Mouse (Mus musculus) hindbrain, embryonic 14.5 days (tissue): Measurements from ENCODE around the gene Zc3h18. TPM values are rescaled to one million over a fixed set of nuclear protein-coding genes. Genes with fewer than 3 reads are reported as not detected.
A peak's percentile ranks its signal among the peaks of the same experiment; 100 is the strongest.

ENCODE experiments used
- ATAC-seq: fragments of 200-750 bp; cut with Nextera tagmentation; 2 replicates; pipeline ENCODE4 v1.8.0; 2017; ENCODE audit warnings: moderate number of reproducible peaks, mild to moderate bottlenecking, moderate TSS enrichment, moderate library complexity; ENCODE audit not compliant: low FRiP score
- DNase-seq: peaks from one replicate; pipeline ENCODE4 v3.0.0-alpha.2; 2015; ENCODE audit warnings: low spot score
- H3K27ac ChIP-seq: fragments of 300-500 bp; sonication (generic); 2 replicates; pipeline ENCODE4 v1.5.1; 2014; ENCODE audit warnings: mild to moderate bottlenecking, moderate library complexity
- H3K27me3 ChIP-seq: fragments of 300-500 bp; sonication (generic); 2 replicates; pipeline ENCODE4 v1.6.1; 2014; ENCODE audit warnings: mild to moderate bottlenecking, low read length, mixed read lengths; ENCODE audit not compliant: control insufficient read depth, insufficient read depth
- H3K36me3 ChIP-seq: fragments of 300-500 bp; sonication (generic); replicated peaks from 2 replicates; pipeline ENCODE4 v1.6.1; 2014; ENCODE audit not compliant: control insufficient read depth, insufficient read depth
- H3K4me1 ChIP-seq: fragments of 300-500 bp; sonication (generic); replicated peaks from 2 replicates; pipeline ENCODE4 v1.6.1; 2014; ENCODE audit warnings: antibody characterized with exemption, low read length, mixed read lengths; ENCODE audit not compliant: control insufficient read depth, insufficient read depth
- H3K4me2 ChIP-seq: fragments of 300-500 bp; sonication (generic); replicated peaks from 2 replicates; pipeline ENCODE4 v1.6.1; 2014; ENCODE audit warnings: mild to moderate bottlenecking, moderate library complexity
- H3K4me3 ChIP-seq: fragments of 300-500 bp; sonication (generic); replicated peaks from 2 replicates; pipeline ENCODE4 v1.5.1; 2014; ENCODE audit warnings: mild to moderate bottlenecking, low read length
- H3K9ac ChIP-seq: fragments of 300-500 bp; sonication (generic); 2 replicates; pipeline ENCODE4 v1.6.1; 2014
- H3K9me3 ChIP-seq: fragments of 300-500 bp; sonication (generic); 2 replicates; pipeline ENCODE4 v1.6.1; 2016; ENCODE audit warnings: low read length; ENCODE audit not compliant: control insufficient read depth
- WGBS: fragments of 180-500 bp; shearing (Covaris S2); extraction: QIAGEN DNeasy Blood & Tissue Kit; methylation state at CpG from one replicate; pipeline ENCODE4 v1.1.7; 2014; 5-methylcytosine and 5-hydroxymethylcytosine counted together
- polyA plus RNA-seq: library from polyadenylated mRNA; unstranded; fragments of >200 nt; fragmentation: Nextera tagmentation; extraction: Ambion mirVana; gene quantifications from 2 replicates; pipeline ENCODE4 v1.2.1, GENCODE M21; 2014

Gene Zc3h18
- polyA plus RNA-seq, 1 experiment from 2014 or later: 23.4 TPM

DNA sequence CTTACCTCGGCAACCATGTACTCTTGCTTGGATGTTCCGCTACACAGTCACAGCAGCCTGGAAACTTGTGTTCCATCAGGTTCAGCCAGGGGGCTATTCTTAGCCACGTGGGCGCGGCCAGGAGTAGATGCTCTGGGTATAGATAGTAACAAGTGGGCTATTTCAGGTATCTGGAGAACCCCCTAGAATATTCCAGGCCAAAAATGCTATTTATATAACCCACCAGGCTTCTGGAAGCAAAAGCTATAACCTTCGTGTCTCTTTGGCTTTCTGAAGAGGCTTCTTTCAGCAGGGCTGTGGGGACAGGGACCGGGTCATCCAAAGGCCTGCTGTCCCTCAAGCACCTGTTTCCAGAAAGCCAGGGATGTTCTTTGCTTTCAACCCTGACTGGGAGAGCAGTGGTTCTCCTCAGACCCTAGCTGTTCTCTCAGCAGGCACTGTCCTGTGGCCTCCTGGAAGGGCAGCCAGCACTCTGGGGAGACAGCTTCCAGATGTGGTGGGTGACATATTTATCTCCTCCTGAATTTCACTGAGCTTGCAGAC lies 74.8 kb downstream of the Zc3h18 start:
- Histone ChIP-seq H3K4me1 (no peaks in the 10 kb centered on the region), H3K27me3 (no peaks in the 10 kb centered on the region), H3K4me2 (no peak overlapping the region), H3K36me3 (no peaks in the 10 kb centered on the region), H3K27ac (no peak overlapping the region), H3K4me3 (no peak overlapping the region), H3K9ac (no peak overlapping the region), H3K9me3 (no peaks in the 10 kb centered on the region)
- ATAC-seq: no peak
- WGBS: 89% methylated on average over 7 of the region's 7 CpGs
- no peak for DNase-seq

DNA sequence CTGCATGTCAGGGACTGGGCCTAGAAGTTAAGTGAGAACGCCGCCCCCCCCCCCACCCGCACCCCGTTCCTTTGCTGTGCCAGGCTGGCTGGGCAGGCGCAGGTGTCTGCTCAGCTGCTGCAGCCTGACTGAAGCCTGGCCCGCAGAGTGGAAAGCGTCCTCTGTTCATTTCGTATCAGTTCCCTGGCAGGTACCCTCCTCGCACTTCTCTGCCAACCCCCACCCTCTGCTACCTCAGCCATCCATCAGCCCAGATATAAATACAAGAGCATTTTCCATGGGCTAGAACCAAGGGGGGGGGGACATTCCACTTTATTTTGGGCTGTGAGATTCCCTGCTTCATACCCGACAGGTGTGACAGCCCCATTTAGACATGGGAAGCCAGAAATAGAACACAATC lies 75.7 kb downstream of the Zc3h18 start:
- Histone ChIP-seq H3K36me3 (no peaks in the 10 kb centered on the region), H3K4me3 (no peak overlapping the region), H3K4me2 (no peak overlapping the region), H3K27ac (no peak overlapping the region), H3K9ac (no peak overlapping the region), H3K4me1 (no peaks in the 10 kb centered on the region), H3K27me3 (0 out of 2 replicates have a peak, but pooled peaks cover 1% of the 10 kb centered on the region), H3K9me3 (no peaks in the 10 kb centered on the region)
- 92% methylated on average over 10 of the region's 10 CpGs for WGBS
- DNase-seq: no peak
- no peak for ATAC-seq

DNA sequence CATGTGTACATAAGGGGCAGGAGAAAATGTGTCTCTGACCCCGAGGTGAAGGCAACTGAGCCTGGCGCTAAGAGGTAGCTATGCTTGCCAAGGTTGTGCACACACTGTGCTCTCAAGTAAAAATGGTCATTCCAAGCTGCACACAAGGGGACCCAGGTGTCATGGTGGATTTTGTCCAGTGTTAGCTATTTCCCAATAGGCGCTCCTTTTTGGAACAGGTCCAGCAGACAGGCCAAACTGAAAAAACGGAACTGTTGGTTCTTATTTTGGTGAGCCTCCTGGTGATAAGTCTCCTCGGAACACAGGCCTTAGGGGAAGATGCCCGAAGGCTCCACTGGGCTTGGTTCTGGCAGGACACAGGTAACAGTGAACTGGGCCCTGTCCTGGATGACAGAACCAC lies 78.0 kb downstream of the Zc3h18 start:
- 92% methylated on average over 6 of the region's 6 CpGs for WGBS
- Histone ChIP-seq H3K27me3 (peaks cover 19% of the 10 kb centered on the region), H3K27ac (no peak overlapping the region), H3K9ac (no peak overlapping the region), H3K4me3 (no peak overlapping the region), H3K4me2 (no peak overlapping the region), H3K36me3 (no peaks in the 10 kb centered on the region), H3K9me3 (no peaks in the 10 kb centered on the region), H3K4me1 (no peaks in the 10 kb centered on the region)
- no peak for ATAC-seq
- DNase-seq: no peak

DNA sequence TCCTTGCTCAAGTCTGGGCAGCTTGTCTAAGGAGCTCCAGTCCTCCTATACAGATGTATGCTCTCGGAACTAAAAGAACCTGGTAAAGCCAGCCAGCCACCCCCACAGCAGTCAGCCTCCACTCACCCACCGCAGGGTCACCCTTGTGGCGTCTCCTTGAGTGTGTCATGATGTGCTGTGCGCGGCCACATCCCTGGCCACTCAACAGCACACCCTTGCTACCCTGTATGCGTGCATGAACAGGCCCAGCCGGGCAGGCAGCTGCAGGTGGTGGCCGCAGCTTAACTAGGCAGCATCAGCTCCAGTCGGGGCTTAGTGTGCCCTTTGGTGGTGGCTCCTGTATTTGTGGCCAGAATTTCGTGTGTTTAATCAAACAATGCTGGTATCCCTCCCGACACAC lies 80.8 kb downstream of the Zc3h18 start:
- DNase-seq (no peak), ATAC-seq (no peak)
- Histone ChIP-seq H3K9me3 (no peaks in the 10 kb centered on the region), H3K27ac (no peak overlapping the region), H3K36me3 (no peaks in the 10 kb centered on the region), H3K9ac (no peak overlapping the region), H3K4me1 (peaks cover 10% of the 10 kb centered on the region), H3K27me3 (peaks cover 47% of the 10 kb centered on the region), H3K4me2 (no peak overlapping the region), H3K4me3 (no peak overlapping the region)
- 80% methylated on average over 11 of the region's 11 CpGs for WGBS

- H3K9me3 ChIP-seq: no peaks in the 10 kb centered on the region
- no peak for DNase-seq
- no peak for ATAC-seq
- H3K27ac ChIP-seq: no peak overlapping the region
- 57% methylated on average over 5 of the region's 6 CpGs for WGBS
- H3K9ac ChIP-seq: no peak overlapping the region
- H3K4me1 ChIP-seq: peaks cover 10% of the 10 kb centered on the region
- no peak overlapping the region for H3K4me2 ChIP-seq
- H3K4me3 ChIP-seq: no peak overlapping the region
- H3K36me3 ChIP-seq: no peaks in the 10 kb centered on the region
- peaks cover 54% of the 10 kb centered on the region for H3K27me3 ChIP-seq
Observed at GRCm38 (mm10) chr8:122459218-122459900, 83.0 kb downstream of the Zc3h18 start.

DNA sequence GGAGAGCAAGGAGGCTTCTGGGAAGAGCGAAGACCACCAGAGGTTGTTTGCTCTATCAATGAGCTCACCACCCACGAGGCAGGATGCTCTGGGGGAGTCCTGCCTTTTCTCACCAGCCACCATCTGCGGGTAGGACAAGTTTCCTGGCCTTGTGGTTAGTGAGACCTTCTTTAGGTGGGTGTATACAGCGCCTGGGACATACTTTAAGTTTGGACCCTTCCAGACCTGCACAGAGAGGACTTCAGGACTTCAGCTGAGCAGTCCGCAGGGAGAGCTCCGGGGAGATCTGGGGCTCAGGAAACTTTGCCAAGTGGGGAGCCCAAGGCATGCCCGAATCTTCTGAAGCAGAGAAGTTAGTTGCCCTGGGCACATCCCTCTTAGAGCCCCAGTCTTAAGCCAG lies 83.6 kb downstream of the Zc3h18 start:
- Histone ChIP-seq H3K4me3 (peak overlapping the region; percentile 32), H3K4me1 (peaks cover 10% of the 10 kb centered on the region), H3K9me3 (no peaks in the 10 kb centered on the region), H3K4me2 (peak overlapping the region; percentile 68), H3K9ac (no peak overlapping the region), H3K36me3 (no peaks in the 10 kb centered on the region), H3K27me3 (peaks cover 54% of the 10 kb centered on the region), H3K27ac (no peak overlapping the region)
- no peak for DNase-seq
- 28% methylated on average over 7 of the region's 7 CpGs for WGBS
- ATAC-seq: no peak

GRCm38 (mm10) chr8:122460524-122461472 lies 84.4 kb downstream of the Zc3h18 start, which contains the start of gene Snai3:
Gene Snai3 (minus strand): TSS chr8:122460733.
- peaks cover 10% of the 10 kb centered on the region for H3K4me1 ChIP-seq
- ATAC-seq: no peak; the same call in 1 of the 2 replicates
- H3K9ac ChIP-seq: peak within 1 kb of the TSS; percentile 39
- 0 out of 2 replicates have a peak, but pooled peaks cover 4% of the 10 kb centered on the region for H3K36me3 ChIP-seq
- 2% methylated on average over 56 of the region's 56 CpGs for WGBS
- H3K4me3 ChIP-seq: peak within 1 kb of the TSS; percentile 32
- no peak within 1 kb of the TSS for H3K27ac ChIP-seq
- peaks cover 54% of the 10 kb centered on the region for H3K27me3 ChIP-seq
- H3K9me3 ChIP-seq: no peaks in the 10 kb centered on the region
- H3K4me2 ChIP-seq: peak within 1 kb of the TSS; percentile 68
- peak; percentile 33 for DNase-seq

- Histone ChIP-seq H3K4me3 (no peak overlapping the region), H3K27ac (no peak overlapping the region), H3K9me3 (no peaks in the 10 kb centered on the region), H3K36me3 (peaks cover 12% of the 10 kb centered on the region), H3K27me3 (peaks cover 54% of the 10 kb centered on the region), H3K4me1 (peaks cover 10% of the 10 kb centered on the region), H3K4me2 (no peak overlapping the region), H3K9ac (no peak overlapping the region)
- 62% methylated on average over 11 of the region's 11 CpGs for WGBS
- DNase-seq: no peak
- no peak for ATAC-seq
Observed at GRCm38 (mm10) chr8:122461473-122462148, 85.2 kb downstream of the Zc3h18 start.

- Histone ChIP-seq H3K4me2 (no peak overlapping the region), H3K36me3 (peaks cover 21% of the 10 kb centered on the region), H3K27ac (no peak overlapping the region), H3K9ac (no peak overlapping the region), H3K9me3 (no peaks in the 10 kb centered on the region), H3K4me1 (peaks cover 10% of the 10 kb centered on the region), H3K4me3 (no peak overlapping the region), H3K27me3 (peaks cover 50% of the 10 kb centered on the region)
- no peak for ATAC-seq
- 74% methylated on average over 8 of the region's 8 CpGs for WGBS
- DNase-seq: no peak
Observed at GRCm38 (mm10) chr8:122462510-122462909, 86.1 kb downstream of the Zc3h18 start.
